Mouse (Mus musculus): Measurements from ENCODE around the gene Tmem63b.

DNA sequence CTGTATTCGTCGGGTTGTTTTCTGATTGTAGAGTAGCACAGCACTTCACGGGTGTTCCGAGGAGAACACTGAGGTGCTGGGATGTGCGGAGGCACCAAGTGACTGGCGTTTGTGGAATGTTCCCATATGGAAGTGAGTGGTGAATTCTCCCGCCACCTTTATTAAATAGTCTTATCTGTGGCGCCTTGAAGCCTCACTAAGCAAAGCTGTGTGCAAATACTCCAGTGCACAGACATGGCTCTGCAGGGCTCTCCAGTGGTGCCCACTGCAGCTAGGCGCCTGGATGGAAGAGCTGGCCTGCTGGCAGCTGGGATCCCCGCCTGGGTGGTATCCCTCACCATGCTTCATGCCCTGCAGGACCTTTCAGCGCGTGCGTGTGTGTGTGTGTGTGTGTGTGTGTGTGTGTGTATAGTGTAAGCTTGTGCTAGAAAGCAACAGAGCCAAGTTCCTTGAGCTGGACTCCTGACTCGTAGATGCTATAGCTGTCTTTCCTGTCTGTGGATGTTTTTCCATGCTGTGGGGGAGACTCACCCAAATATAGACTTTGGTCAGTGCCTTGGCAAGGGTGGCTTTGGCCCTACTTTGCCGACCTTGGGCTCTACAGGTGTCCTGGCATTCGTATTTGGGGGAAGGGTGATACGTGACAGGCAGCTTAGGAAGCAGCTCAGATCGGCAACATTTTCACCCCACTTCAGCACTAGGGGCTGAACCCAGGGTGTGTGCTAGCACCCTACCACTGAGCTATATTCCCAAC is 7.3 kb upstream of the Tmem63b start:
- TF ChIP-seq CTCF (IDR thresholded peaks at IDR 0.05; ENCODE audit: low read depth, low read length), result no peak
- TF ChIP-seq EP300 (IDR thresholded peaks at IDR 0.05; ENCODE audit: insufficient read depth, low read depth, low read length), result no peak

All from ES-Bruce4 (cell line).